Mouse (Mus musculus): ENCODE measurements around the gene Stim2. TPM values are rescaled to one million over a fixed set of nuclear protein-coding genes. Genes with fewer than 3 reads are reported as not detected.

Stim2 gene
- polyA plus RNA-seq, 1 experiment from 2014 or later, result 13.6 TPM

DNA sequence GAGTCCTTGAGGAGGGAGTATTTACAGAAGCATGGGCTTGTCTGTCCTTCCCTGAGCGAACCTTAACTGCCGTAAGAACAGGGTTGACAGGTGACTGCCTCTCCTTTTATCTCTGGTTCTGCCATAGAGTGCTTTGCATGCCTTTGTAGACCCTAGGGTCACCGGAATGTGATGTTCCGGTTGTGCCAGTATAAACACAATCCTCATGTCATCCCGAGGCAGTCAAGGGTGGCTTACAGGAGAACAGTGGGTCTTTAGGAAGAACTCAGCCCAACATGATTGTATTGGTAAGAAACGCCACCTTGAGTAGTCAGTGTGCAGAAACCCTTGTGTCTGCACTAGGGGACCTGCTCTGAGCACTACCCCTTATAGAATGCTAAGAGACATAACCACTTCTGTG is 108.8 kb downstream of the Stim2 start:
- DNase-seq (ENCODE audit: extremely low spot score, low spot score), result no peak
- Histone ChIP-seq H3K27ac (no peak overlapping the region), H3K4me3 (no peak overlapping the region), H3K9me3 (no peaks in the 10 kb centered on the region), H3K4me1 (peaks cover 3% of the 10 kb centered on the region; the same call in 1 of the 2 replicates), H3K36me3 (replicated peaks) (peaks cover 11% of the 10 kb centered on the region), H3K27me3 (ENCODE audit: poor library complexity, severe bottlenecking) (no peaks in the 10 kb centered on the region)
- WGBS, result 78% methylated on average over 6 of the region's 6 CpGs

DNA sequence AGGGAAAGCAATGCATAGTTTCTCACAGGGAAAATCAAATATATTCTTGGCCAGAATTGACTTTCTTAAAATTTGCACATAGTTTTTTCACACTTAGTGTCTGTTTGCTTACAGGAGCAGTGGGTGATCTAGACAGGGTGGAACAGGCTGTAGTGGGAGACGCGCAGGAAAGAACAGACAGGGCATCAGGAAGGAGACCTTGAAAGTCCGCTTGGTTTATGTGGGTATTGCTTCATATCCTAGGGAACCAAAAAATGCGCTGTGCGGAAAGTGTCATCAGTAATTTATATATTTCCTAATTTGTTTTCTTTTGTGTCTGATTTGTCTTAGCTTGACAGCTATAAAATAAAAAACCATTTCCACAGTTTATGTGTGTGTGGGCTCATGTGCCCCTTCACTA is 110.8 kb downstream of the Stim2 start:
- Histone ChIP-seq H3K4me1 (peaks cover 3% of the 10 kb centered on the region; the same call in 1 of the 2 replicates), H3K36me3 (replicated peaks) (peaks cover 11% of the 10 kb centered on the region), H3K27me3 (ENCODE audit: poor library complexity, severe bottlenecking) (no peaks in the 10 kb centered on the region), H3K4me3 (no peak overlapping the region), H3K27ac (no peak overlapping the region), H3K9me3 (no peaks in the 10 kb centered on the region)
- DNase-seq (ENCODE audit: extremely low spot score, low spot score), result no peak
- WGBS, result 96% methylated on average over 5 of the region's 5 CpGs

DNA sequence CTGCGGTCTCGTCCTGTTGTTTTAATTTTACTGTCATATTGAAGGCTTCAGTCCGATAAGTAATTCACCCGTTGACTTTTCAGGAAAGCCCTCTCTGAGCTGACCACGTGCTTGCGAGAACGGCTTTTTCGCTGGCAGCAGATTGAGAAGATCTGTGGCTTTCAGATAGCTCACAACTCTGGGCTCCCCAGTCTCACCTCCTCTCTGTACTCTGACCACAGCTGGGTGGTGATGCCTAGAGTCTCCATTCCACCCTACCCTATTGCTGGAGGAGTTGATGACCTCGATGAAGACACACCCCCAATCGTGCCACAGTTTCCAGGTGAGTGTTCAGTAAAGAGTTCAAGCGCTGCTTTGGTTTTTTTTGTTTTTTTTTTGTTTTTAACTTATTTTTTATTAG is 112.5 kb downstream of the Stim2 start:
- Histone ChIP-seq H3K27ac (no peak overlapping the region), H3K36me3 (replicated peaks) (peaks cover 3% of the 10 kb centered on the region), H3K27me3 (ENCODE audit: poor library complexity, severe bottlenecking) (no peaks in the 10 kb centered on the region), H3K4me3 (no peak overlapping the region), H3K9me3 (no peaks in the 10 kb centered on the region), H3K4me1 (peaks cover 3% of the 10 kb centered on the region; the same call in 1 of the 2 replicates)
- DNase-seq (ENCODE audit: extremely low spot score, low spot score), result no peak
- WGBS, result 94% methylated on average over 11 of the region's 11 CpGs

DNA sequence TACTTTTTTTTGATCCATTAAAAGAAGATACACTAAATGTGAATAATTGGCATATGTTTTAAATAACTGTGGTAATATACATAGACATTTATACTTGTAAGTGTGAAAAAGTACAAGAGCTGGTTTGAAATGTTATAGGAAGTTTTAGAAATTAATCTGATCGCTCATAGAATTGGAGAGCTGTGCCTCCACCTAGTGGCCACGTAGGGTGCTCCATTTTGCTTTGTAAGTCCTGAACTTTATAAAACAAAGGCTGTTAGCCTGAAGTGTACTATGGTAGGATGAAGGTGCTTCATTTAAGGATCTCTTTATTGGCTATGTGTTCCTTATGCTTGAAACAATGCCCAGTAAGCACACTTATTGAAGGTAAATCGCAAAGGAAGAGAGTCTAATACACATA is 115.0 kb downstream of the Stim2 start:
- Histone ChIP-seq H3K4me3 (no peak overlapping the region), H3K9me3 (no peaks in the 10 kb centered on the region), H3K27me3 (ENCODE audit: poor library complexity, severe bottlenecking) (no peaks in the 10 kb centered on the region), H3K36me3 (replicated peaks) (peaks cover 10% of the 10 kb centered on the region), H3K4me1 (no peaks in the 10 kb centered on the region), H3K27ac (no peak overlapping the region)
- DNase-seq (ENCODE audit: extremely low spot score, low spot score), result no peak
- 32% methylated on average over 3 of the region's 3 CpGs for WGBS

DNA sequence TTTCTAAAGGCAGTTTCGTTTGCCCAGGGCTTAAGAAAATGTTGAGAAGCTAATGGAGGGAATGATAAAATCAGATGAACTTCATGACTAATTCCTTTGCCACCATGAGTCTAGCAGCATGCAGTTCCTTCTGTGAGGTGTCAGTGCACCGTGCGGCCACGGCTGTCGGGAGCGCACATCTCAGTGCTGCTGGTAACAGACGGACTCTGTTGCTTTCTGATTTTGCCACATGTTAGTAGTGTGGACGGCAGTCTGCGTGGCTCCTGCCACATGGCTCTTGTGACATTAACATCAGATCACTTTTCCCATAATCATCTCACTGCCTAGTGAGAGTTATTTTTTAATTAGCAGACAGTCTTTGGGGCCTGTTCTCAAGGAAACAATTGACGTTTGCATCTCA is 118.2 kb downstream of the Stim2 start:
- Histone ChIP-seq H3K27ac (no peak overlapping the region), H3K4me3 (no peak overlapping the region), H3K9me3 (no peaks in the 10 kb centered on the region), H3K36me3 (replicated peaks) (peaks cover 14% of the 10 kb centered on the region), H3K27me3 (ENCODE audit: poor library complexity, severe bottlenecking) (no peaks in the 10 kb centered on the region), H3K4me1 (no peaks in the 10 kb centered on the region)
- 90% methylated on average over 10 of the region's 10 CpGs for WGBS
- DNase-seq (ENCODE audit: extremely low spot score, low spot score), result no peak

- Histone ChIP-seq H3K9me3 (no peaks in the 10 kb centered on the region), H3K36me3 (replicated peaks) (peaks cover 14% of the 10 kb centered on the region), H3K4me3 (no peak overlapping the region), H3K4me1 (no peaks in the 10 kb centered on the region), H3K27ac (no peak overlapping the region), H3K27me3 (ENCODE audit: poor library complexity, severe bottlenecking) (no peaks in the 10 kb centered on the region)
- 95% methylated on average over 19 of the region's 19 CpGs for WGBS
- DNase-seq (ENCODE audit: extremely low spot score, low spot score), result no peak
These were observed 120.3 kb downstream of the Stim2 start for GRCm38 (mm10) chr5:54118410-54119212.

DNA sequence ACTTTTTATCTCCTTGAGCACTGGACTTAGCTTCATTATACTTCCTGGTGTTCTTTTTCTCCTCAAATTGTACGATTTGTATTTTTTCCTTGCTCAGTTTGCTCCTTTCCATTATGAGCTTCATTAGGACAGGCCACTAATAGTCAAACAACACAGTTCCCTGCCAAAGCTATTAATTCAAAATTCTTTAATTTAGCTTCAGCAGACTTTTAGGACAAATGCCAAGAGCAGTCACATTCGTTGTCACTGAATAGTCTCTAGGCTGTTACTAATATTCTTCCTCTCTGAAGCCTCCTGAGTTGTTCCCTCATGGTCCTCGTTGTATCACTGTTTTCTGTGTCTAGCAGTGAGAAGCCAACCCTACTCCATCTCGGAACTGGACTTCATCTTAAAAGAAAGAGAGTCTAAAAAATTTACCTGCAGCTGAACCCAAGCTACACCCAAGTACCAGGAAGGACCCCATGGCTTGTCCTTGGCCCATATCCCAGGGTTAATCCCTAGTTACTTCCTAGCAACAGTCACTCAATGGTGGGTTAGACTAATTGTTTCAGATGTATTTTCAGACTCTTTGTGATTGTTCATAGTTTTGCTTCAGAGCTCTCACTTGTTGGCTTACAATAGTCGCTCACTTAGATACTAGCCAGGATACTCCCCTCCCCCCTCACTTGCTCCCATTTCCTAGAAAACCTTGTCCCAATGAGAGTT is 149.9 kb downstream of the Stim2 start:
- Histone ChIP-seq H3K27me3 (ENCODE audit: poor library complexity, severe bottlenecking) (no peaks in the 10 kb centered on the region), H3K27ac (no peak overlapping the region), H3K36me3 (replicated peaks) (no peaks in the 10 kb centered on the region), H3K4me3 (no peak overlapping the region), H3K9me3 (no peaks in the 10 kb centered on the region), H3K4me1 (no peaks in the 10 kb centered on the region)
- no peak for DNase-seq (ENCODE audit: extremely low spot score, low spot score)
- 85% methylated on average over 5 of the region's 5 CpGs for WGBS

DNA sequence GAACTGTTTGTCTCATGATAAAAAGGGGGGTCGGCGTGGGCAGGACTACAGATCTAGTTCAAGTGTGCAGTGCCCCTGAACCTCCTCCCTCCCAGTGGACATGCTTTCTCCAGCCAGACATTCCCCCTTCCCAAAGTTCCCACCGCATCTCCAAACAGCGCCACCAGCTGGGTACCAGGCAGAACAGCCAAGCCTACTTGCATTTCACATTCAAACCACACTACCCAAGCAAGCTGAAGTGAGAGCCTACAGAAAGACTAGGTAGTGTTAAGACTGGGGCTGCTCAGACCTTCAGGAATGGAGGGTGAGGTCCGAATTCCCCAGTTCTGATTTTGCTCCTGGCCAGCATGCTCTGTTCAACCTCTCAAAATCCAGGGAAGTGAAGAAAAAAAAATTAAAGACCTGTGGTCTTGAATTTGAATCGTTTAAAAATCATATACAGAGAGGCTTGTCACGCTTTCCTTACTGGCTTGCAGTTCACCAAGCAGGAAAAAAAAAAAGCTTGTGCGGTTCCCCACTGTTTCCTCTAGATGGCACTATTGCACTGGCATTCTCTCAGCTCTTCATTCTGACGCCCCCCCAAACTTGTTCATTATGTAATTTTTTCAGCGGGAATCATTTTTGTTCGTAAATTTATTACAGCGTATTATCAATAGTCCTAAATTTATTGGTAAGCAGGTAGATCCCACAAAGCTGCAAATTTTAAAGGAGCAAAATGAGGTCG is 156.4 kb downstream of the Stim2 start:
- H3K27me3 ChIP-seq (ENCODE audit: poor library complexity, severe bottlenecking), result peaks cover 5% of the 10 kb centered on the region
- no peak overlapping the region; the same call in 1 of the 2 replicates for H3K27ac ChIP-seq
- DNase-seq (ENCODE audit: extremely low spot score, low spot score), result no peak
- WGBS, result 27% methylated on average over 13 of the region's 13 CpGs
- H3K4me1 ChIP-seq, result peaks cover 17% of the 10 kb centered on the region
- peak overlapping the region; percentile 32; the same call in 1 of the 2 replicates for H3K4me3 ChIP-seq
- H3K36me3 ChIP-seq (replicated peaks), result no peaks in the 10 kb centered on the region
- no peaks in the 10 kb centered on the region for H3K9me3 ChIP-seq

- H3K4me1 ChIP-seq, result peaks cover 20% of the 10 kb centered on the region
- peaks cover 5% of the 10 kb centered on the region for H3K27me3 ChIP-seq (ENCODE audit: poor library complexity, severe bottlenecking)
- 67% methylated on average over 12 of the region's 12 CpGs for WGBS
- H3K27ac ChIP-seq, result no peak overlapping the region; the same call in 1 of the 2 replicates
- peak overlapping the region; percentile 32; the same call in 1 of the 2 replicates for H3K4me3 ChIP-seq
- no peaks in the 10 kb centered on the region for H3K36me3 ChIP-seq (replicated peaks)
- no peak for DNase-seq (ENCODE audit: extremely low spot score, low spot score)
- H3K9me3 ChIP-seq, result no peaks in the 10 kb centered on the region
These were observed 157.0 kb downstream of the Stim2 start for GRCm38 (mm10) chr5:54155227-54155776.

DNA sequence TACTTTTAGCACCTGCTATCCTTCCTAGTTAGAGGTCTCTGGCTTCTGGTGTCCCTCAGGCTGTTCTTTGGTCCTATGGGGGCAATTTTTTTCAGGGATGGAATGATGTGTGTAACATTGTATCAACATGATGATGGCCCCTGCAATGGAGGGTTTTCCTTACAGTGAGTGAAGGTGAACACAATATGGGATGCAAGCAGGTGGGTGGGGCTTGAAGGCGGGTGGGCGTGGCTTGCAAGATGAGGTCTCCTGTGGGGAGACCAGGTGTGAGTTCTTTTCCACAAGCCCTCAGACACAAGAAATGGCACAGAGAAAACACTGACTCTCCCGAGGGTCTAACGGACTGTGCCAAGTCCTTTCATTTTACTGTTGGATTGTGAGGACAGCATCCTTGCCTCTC is 157.6 kb downstream of the Stim2 start:
- Histone ChIP-seq H3K27ac (no peak overlapping the region), H3K27me3 (ENCODE audit: poor library complexity, severe bottlenecking) (peaks cover 5% of the 10 kb centered on the region), H3K9me3 (no peaks in the 10 kb centered on the region), H3K36me3 (replicated peaks) (no peaks in the 10 kb centered on the region), H3K4me1 (peaks cover 20% of the 10 kb centered on the region), H3K4me3 (no peak overlapping the region)
- DNase-seq (ENCODE audit: extremely low spot score, low spot score), result no peak
- WGBS, result 83% methylated on average over 4 of the region's 4 CpGs

DNA sequence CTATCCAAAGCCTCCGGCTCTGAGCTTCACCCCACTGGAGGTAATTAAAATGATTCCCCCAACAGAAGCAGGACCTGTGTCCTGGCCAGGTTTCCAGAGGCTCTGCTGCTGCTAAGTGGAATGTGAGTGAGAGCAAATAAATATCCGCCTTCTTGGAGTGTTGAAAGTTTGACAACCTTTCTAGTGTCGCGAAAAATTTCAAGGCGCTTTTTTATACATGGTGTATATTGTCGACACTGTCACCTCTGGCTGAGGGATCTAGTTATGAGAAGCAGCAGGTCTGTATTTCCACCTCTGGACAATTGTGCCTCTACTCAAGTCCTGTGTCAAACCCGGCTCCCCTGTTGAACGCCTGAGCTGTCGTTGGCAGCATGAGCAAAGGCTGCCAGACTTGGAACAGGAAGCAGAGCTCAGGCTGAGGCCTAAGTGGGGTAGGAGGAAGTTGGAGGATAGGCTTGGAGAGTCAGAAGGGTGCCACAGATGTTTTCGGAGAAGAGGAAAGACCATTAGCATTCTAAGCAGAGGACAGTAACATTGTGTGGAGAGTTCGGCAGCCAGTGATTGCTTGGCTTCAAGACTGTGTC is 158.7 kb downstream of the Stim2 start:
- Histone ChIP-seq H3K27ac (no peak overlapping the region), H3K27me3 (ENCODE audit: poor library complexity, severe bottlenecking) (peaks cover 5% of the 10 kb centered on the region)

DNA sequence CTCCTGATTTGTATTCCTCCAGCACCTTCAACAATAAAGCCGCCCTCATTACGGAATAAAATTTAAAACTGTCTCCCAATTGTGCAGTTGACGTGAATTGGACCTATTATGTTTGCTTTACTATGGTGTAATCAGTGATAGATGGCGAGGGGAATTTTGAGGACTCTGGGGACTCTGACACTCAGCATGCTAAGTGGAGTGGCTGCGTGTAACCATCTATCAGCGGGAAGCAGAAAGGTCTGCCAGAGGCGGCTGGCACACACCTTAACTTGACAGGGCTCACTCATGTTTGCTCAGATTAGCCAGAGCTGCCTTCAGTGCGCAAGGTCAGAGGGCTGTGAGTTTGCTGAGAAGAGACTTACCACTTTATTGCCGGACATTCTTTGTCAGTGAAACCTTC is 159.9 kb downstream of the Stim2 start:
- H3K36me3 ChIP-seq (replicated peaks), result no peaks in the 10 kb centered on the region
- H3K4me1 ChIP-seq, result peaks cover 20% of the 10 kb centered on the region
- no peak overlapping the region for H3K4me3 ChIP-seq
- no peak overlapping the region for H3K27ac ChIP-seq
- no peaks in the 10 kb centered on the region for H3K9me3 ChIP-seq
- no peak for DNase-seq (ENCODE audit: extremely low spot score, low spot score)
- WGBS, result 81% methylated on average over 9 of the region's 9 CpGs
- H3K27me3 ChIP-seq (ENCODE audit: poor library complexity, severe bottlenecking), result peaks cover 5% of the 10 kb centered on the region

More for the DNA sequence above, 158.7 kb downstream of the Stim2 start:
- no peak overlapping the region for H3K4me3 ChIP-seq
- no peak for DNase-seq (ENCODE audit: extremely low spot score, low spot score)
- WGBS, result 82% methylated on average over 11 of the region's 11 CpGs
- H3K4me1 ChIP-seq, result peaks cover 20% of the 10 kb centered on the region
- no peaks in the 10 kb centered on the region for H3K9me3 ChIP-seq
- H3K36me3 ChIP-seq (replicated peaks), result no peaks in the 10 kb centered on the region

Measured in forebrain, embryonic 10.5 days (tissue).